Mouse (Mus musculus): Measurements from ENCODE around the gene Clstn3. TPM values are rescaled to one million over a fixed set of nuclear protein-coding genes. Genes with fewer than 3 reads are reported as not detected.

Gene Clstn3
- total RNA-seq, 2 experiments from 2014 or later, result 0.11 to 0.51 TPM

- ATAC-seq (ENCODE audit: poor library complexity, severe bottlenecking), result no peak
Measured at GRCm38 (mm10) chr6:124449668-124450383, 14.8 kb downstream of the Clstn3 start.

- ATAC-seq (ENCODE audit: poor library complexity, severe bottlenecking), result no peak
Measured at GRCm38 (mm10) chr6:124448959-124449667, 15.5 kb downstream of the Clstn3 start.

- peak; percentile 68 for ATAC-seq (ENCODE audit: poor library complexity, severe bottlenecking)
Measured at GRCm38 (mm10) chr6:124448186-124448852, 16.3 kb downstream of the Clstn3 start.

GRCm38 (mm10) chr6:124447356-124447755 is 17.2 kb downstream of the Clstn3 start:
- no peak for ATAC-seq (ENCODE audit: poor library complexity, severe bottlenecking)

- ATAC-seq (ENCODE audit: poor library complexity, severe bottlenecking), result no peak
Measured at GRCm38 (mm10) chr6:124446459-124446858, 18.1 kb downstream of the Clstn3 start.

- ATAC-seq (ENCODE audit: poor library complexity, severe bottlenecking), result no peak
Measured at GRCm38 (mm10) chr6:124446024-124446423, 18.6 kb downstream of the Clstn3 start.

GRCm38 (mm10) chr6:124443338-124443737 is 21.3 kb downstream of the Clstn3 start:
- no peak for ATAC-seq (ENCODE audit: poor library complexity, severe bottlenecking)

GRCm38 (mm10) chr6:124436245-124436644 is 28.3 kb downstream of the Clstn3 start:
- no peak for ATAC-seq (ENCODE audit: poor library complexity, severe bottlenecking)

GRCm38 (mm10) chr6:124435173-124435572 is 29.4 kb downstream of the Clstn3 start:
- ATAC-seq (ENCODE audit: poor library complexity, severe bottlenecking), result no peak

- ATAC-seq (ENCODE audit: poor library complexity, severe bottlenecking), result no peak
Measured at GRCm38 (mm10) chr6:124433688-124434324, 30.8 kb downstream of the Clstn3 start.

GRCm38 (mm10) chr6:124430784-124431495 is 33.7 kb downstream of the Clstn3 start:
- ATAC-seq (ENCODE audit: poor library complexity, severe bottlenecking), result no peak

- ATAC-seq (ENCODE audit: poor library complexity, severe bottlenecking), result no peak
Measured at GRCm38 (mm10) chr6:124430379-124430778, 34.2 kb downstream of the Clstn3 start.

- ATAC-seq (ENCODE audit: poor library complexity, severe bottlenecking), result no peak
Measured at GRCm38 (mm10) chr6:124427791-124428576, 36.6 kb downstream of the Clstn3 start.

- no peak for ATAC-seq (ENCODE audit: poor library complexity, severe bottlenecking)
Measured at GRCm38 (mm10) chr6:124427289-124427688, 37.3 kb downstream of the Clstn3 start.

- ATAC-seq (ENCODE audit: poor library complexity, severe bottlenecking), result no peak
Measured at GRCm38 (mm10) chr6:124426604-124427003, 38.0 kb downstream of the Clstn3 start.

- peak; percentile 58 for ATAC-seq (ENCODE audit: poor library complexity, severe bottlenecking)
Measured at GRCm38 (mm10) chr6:124425523-124425922, 39.1 kb downstream of the Clstn3 start.

- peak; percentile 34 for ATAC-seq (ENCODE audit: poor library complexity, severe bottlenecking)
Measured at GRCm38 (mm10) chr6:124425042-124425441, 39.6 kb downstream of the Clstn3 start.

GRCm38 (mm10) chr6:124424068-124424498 is 40.5 kb downstream of the Clstn3 start:
- peak; percentile 59 for ATAC-seq (ENCODE audit: poor library complexity, severe bottlenecking)

GRCm38 (mm10) chr6:124418686-124419085 is 45.9 kb downstream of the Clstn3 start:
- no peak for ATAC-seq (ENCODE audit: poor library complexity, severe bottlenecking)
